Mouse (Mus musculus) small intestine, adult 2 months (tissue): ENCODE data around the gene 4933427D14Rik. TPM values are rescaled to one million over a fixed set of nuclear protein-coding genes. Genes with fewer than 3 reads are reported as not detected.

Experiments
- H3K27ac ChIP-seq: fragments of 200-500 bp; 2 replicates; pipeline ENCODE4 v1.5.1; 2012; ENCODE audit warnings: low read depth, low read length, control low read depth, inconsistent platforms; ENCODE audit not compliant: insufficient read depth
- H3K27me3 ChIP-seq: fragments of 200-500 bp; 2 replicates; pipeline ENCODE4 v1.6.1; 2012; ENCODE audit warnings: mild to moderate bottlenecking, moderate library complexity, low read length, inconsistent platforms; ENCODE audit not compliant: control insufficient read depth, insufficient read depth
- H3K36me3 ChIP-seq: fragments of 200-500 bp; 2 replicates; pipeline ENCODE4 v1.6.1; 2012; ENCODE audit warnings: mild to moderate bottlenecking, low read length, control low read depth, inconsistent platforms; ENCODE audit not compliant: control insufficient read depth, insufficient read depth
- H3K4me1 ChIP-seq: fragments of 200-500 bp; 2 replicates; pipeline ENCODE4 v1.6.1; 2012; ENCODE audit warnings: low read length, inconsistent platforms, mixed read lengths; ENCODE audit not compliant: control insufficient read depth, insufficient read depth, insufficient read length
- H3K4me3 ChIP-seq: fragments of 200-500 bp; 2 replicates; pipeline ENCODE4 v1.5.1; 2012; ENCODE audit warnings: low read depth, mild to moderate bottlenecking, control low read depth, inconsistent platforms, low read length, moderate library complexity
- CTCF ChIP-seq: fragments of 200-500 bp; IDR thresholded peaks from 2 replicates; pipeline ENCODE4 v1.5.1; 2012; ENCODE audit warnings: low read depth, mild to moderate bottlenecking, control low read depth, inconsistent platforms, low read length, moderate library complexity, mixed read lengths; ENCODE audit not compliant: insufficient replicate concordance, insufficient read length; ENCODE audit errors: extremely low read depth
- POLR2A ChIP-seq: fragments of 200-500 bp; IDR thresholded peaks from 2 replicates; pipeline ENCODE4 v1.6.1; 2012; ENCODE audit warnings: low read depth, mild to moderate bottlenecking, control low read depth, inconsistent platforms, low read length, moderate library complexity
- WGBS: fragments of 180-500 bp; shearing (Covaris S2); methylation state at CpG from one replicate; pipeline ENCODE4 v1.1.7; 2018; 5-methylcytosine and 5-hydroxymethylcytosine counted together
- polyA plus RNA-seq: library from polyadenylated mRNA; depleted of rRNA; stranded (reverse); fragments of >200 nt; gene quantifications from 2 replicates; pipeline ENCODE4 v1.2.3, GENCODE M21; 2012

4933427D14Rik gene
- polyA plus RNA-seq, 1 experiment: 2.5 TPM

- 76% methylated on average over 5 of the region's 5 CpGs for WGBS
- no peak for TF ChIP-seq POLR2A
- TF ChIP-seq CTCF: no peak
- Histone ChIP-seq H3K27me3 (no peaks in the 10 kb centered on the region), H3K27ac (no peak overlapping the region), H3K4me1 (peaks cover 20% of the 10 kb centered on the region; the same call in 1 of the 2 replicates), H3K4me3 (no peak overlapping the region), H3K36me3 (no peaks in the 10 kb centered on the region)
Measured at GRCm38 (mm10) chr11:72127450-72128189, 79.6 kb downstream of the 4933427D14Rik start.

- no peaks in the 10 kb centered on the region for H3K36me3 ChIP-seq
- no peak overlapping the region for H3K4me3 ChIP-seq
- H3K27me3 ChIP-seq: no peaks in the 10 kb centered on the region
- WGBS: 73% methylated on average over 3 of the region's 3 CpGs
- TF ChIP-seq CTCF: no peak
- no peak for TF ChIP-seq POLR2A
- H3K4me1 ChIP-seq: peaks cover 15% of the 10 kb centered on the region; the same call in 1 of the 2 replicates
- no peak overlapping the region for H3K27ac ChIP-seq
Measured at GRCm38 (mm10) chr11:72125781-72126180, 81.5 kb downstream of the 4933427D14Rik start.

- no peak overlapping the region for H3K4me3 ChIP-seq
- no peaks in the 10 kb centered on the region for H3K4me1 ChIP-seq
- 68% methylated on average over 4 of the region's 4 CpGs for WGBS
- TF ChIP-seq POLR2A: no peak
- TF ChIP-seq CTCF: no peak
- no peak overlapping the region for H3K27ac ChIP-seq
- no peaks in the 10 kb centered on the region for H3K27me3 ChIP-seq
- no peaks in the 10 kb centered on the region for H3K36me3 ChIP-seq
Measured at GRCm38 (mm10) chr11:72123531-72123930, 83.7 kb downstream of the 4933427D14Rik start.

DNA sequence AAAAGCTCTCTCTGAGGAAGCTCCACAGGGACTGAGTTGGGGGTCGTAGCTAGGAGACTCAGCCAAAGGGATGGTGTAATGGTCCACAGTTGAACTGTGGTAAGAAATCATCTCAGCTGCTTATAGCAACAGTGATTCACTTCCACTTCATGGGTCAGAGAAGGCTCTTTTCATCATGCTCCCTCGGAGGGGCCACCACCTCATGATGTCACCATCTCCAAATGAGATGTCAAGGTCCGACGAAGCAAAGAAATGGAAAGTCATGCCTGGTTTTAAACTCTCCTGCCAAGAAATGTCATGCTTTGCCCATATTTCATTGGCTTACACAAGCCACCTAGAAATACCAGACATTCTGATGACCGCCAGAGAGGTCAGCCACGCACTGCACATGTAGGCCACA lies 86.9 kb downstream of the 4933427D14Rik start:
- Histone ChIP-seq H3K27me3 (no peaks in the 10 kb centered on the region), H3K4me3 (no peak overlapping the region), H3K36me3 (no peaks in the 10 kb centered on the region), H3K27ac (no peak overlapping the region), H3K4me1 (no peaks in the 10 kb centered on the region)
- no peak for TF ChIP-seq CTCF
- TF ChIP-seq POLR2A: no peak
- WGBS: 88% methylated on average over 6 of the region's 6 CpGs

GRCm38 (mm10) chr11:72118630-72119029 lies 88.6 kb downstream of the 4933427D14Rik start:
- WGBS: 75% methylated on average over 3 of the region's 3 CpGs
- H3K27ac ChIP-seq: no peak overlapping the region
- no peak for TF ChIP-seq CTCF
- TF ChIP-seq POLR2A: no peak
- H3K27me3 ChIP-seq: no peaks in the 10 kb centered on the region
- no peak overlapping the region for H3K4me3 ChIP-seq
- H3K36me3 ChIP-seq: no peaks in the 10 kb centered on the region
- no peaks in the 10 kb centered on the region for H3K4me1 ChIP-seq

- H3K27me3 ChIP-seq: no peaks in the 10 kb centered on the region
- no peak overlapping the region for H3K4me3 ChIP-seq
- 47% methylated on average over 4 of the region's 4 CpGs for WGBS
- H3K36me3 ChIP-seq: no peaks in the 10 kb centered on the region
- H3K27ac ChIP-seq: no peak overlapping the region
- H3K4me1 ChIP-seq: no peaks in the 10 kb centered on the region
- TF ChIP-seq CTCF (no peak), POLR2A (no peak)
Measured at GRCm38 (mm10) chr11:72113296-72113695, 94.0 kb downstream of the 4933427D14Rik start.

DNA sequence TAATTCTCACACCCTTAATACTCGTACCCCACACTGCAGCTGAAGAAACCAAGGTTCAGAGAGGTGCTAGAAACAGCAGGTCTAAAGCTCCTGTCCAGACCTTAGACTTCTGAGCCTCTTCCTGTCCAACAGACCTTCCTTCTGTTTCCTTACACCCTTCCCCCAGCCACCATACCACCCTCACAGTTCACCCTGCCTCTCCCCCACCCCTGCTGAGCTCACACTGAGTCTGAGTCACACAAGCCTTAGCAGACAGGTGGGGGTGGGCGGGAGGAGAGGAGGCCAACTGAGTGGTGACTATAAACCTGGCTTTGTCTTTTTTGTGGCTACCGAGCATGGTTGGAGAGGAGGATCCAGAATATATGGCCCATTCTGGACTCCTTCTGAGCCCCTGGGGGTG lies 96.5 kb downstream of the 4933427D14Rik start:
- H3K4me1 ChIP-seq: no peaks in the 10 kb centered on the region
- WGBS: 22% methylated on average over 3 of the region's 3 CpGs
- H3K27ac ChIP-seq: no peak overlapping the region
- TF ChIP-seq POLR2A: no peak
- TF ChIP-seq CTCF: no peak
- H3K27me3 ChIP-seq: no peaks in the 10 kb centered on the region
- H3K4me3 ChIP-seq: no peak overlapping the region
- H3K36me3 ChIP-seq: no peaks in the 10 kb centered on the region
